Mouse (Mus musculus): ENCODE results near the gene Olfr243. TPM values are rescaled to one million over a fixed set of nuclear protein-coding genes. Genes with fewer than 3 reads are reported as not detected.

Gene Olfr243
- polyA plus RNA-seq (2017; shearing (Covaris generic)), result not detected

DNA sequence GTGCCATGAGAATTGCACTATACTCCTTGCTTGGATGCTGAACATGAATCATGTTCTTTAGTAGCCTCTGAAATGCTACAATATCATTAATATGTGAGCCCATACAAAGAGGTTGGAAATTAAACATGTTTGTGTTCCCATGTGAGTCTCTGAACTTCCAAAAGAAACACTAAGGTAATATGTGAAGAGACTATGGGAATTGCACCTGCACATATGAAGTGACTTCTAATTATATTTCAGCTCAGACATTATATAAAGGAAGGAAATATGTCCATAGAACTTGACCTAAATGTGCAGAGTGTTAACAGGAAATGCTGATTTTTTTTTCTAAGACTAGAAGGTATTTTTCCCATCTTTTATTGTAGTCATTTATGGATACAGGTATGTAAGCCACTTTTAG lies at the start of gene Olfr243:
Gene Olfr243, plus strand, starts transcription at position 301 of the 400 bp plus-strand sequence.

DNA sequence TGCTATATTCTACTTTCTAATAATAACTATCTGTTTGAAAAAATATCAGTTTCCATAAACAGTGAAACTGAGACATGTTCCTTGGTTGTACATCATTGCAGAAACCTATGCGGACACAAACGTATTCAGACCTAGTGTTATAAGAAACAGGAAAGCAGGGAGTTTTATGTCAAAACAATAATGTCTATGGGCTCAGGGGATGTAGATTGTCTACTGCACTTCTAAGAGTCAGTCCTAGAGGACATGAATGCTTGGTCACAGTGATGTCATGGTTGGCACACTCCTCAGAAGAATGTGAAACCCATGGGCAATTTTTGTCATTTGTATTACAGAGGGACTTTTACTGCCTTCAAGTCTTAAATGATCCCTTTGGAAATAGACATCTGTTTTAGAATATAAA lies 43.4 kb upstream of the Olfr243 start, which contains the start of gene Olfr624:
Gene Olfr624, minus strand, starts transcription at position 101 of the 400 bp plus-strand sequence.

DNA sequence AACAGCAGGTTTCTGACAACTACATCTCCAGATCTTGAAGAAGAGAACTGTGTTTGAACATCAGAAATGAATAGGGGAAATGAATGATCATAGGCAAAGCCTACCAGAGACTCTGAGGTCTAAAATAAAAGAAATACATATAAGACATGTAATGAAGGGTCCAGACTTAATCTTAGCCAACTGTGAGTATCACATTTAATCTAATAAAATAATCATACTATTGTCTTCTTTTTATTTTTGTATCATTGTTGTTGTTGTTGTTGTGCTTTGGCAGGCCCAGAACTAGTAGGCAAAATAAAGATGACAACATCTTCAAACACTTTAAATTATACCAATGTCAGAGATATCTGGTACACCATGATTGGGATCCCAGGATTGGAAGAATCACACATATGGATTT lies 32.1 kb upstream of the Olfr243 start, which contains the start of gene Olfr625-ps1:
Gene Olfr625-ps1, plus strand, starts transcription at position 301 of the 400 bp plus-strand sequence.

GRCm38 (mm10) chr7:103730074-103730473 lies 15.6 kb downstream of the Olfr243 start, which contains the start of gene Olfr628:
Gene Olfr628 (plus strand): TSS chr7:103730374.

GRCm38 (mm10) chr7:103744843-103745242 lies 30.4 kb downstream of the Olfr243 start, which contains the start of gene Olfr629:
Gene Olfr629 (minus strand): TSS chr7:103744943.

GRCm38 (mm10) chr7:103757233-103757632 lies 42.8 kb downstream of the Olfr243 start, which contains the start of gene Olfr630:
Gene Olfr630 (minus strand): TSS chr7:103757333.

Other genes starting within 250 kb of the Olfr243 start
- not detected for gene Olfr608, start 244.8 kb upstream of the Olfr243 start, polyA plus RNA-seq (2017; shearing (Covaris generic))
- not detected for gene Olfr609, start 216.6 kb upstream of the Olfr243 start, polyA plus RNA-seq (2017; shearing (Covaris generic))
- gene Olfr610, start 202.5 kb upstream of the Olfr243 start, polyA plus RNA-seq (2017; shearing (Covaris generic)), result not detected
- not detected for gene Olfr611, start 193.8 kb upstream of the Olfr243 start, polyA plus RNA-seq (2017; shearing (Covaris generic))
- not detected for gene Olfr612, start 172.0 kb upstream of the Olfr243 start, polyA plus RNA-seq (2017; shearing (Covaris generic))
- not detected for gene Olfr613, start 166.6 kb upstream of the Olfr243 start, polyA plus RNA-seq (2017; shearing (Covaris generic))
- gene Olfr615, start 158.6 kb upstream of the Olfr243 start, polyA plus RNA-seq (2017; shearing (Covaris generic)), result not detected
- not detected for gene Olfr616, start 145.5 kb upstream of the Olfr243 start, polyA plus RNA-seq (2017; shearing (Covaris generic))
- not detected for gene Olfr617, start 141.6 kb upstream of the Olfr243 start, polyA plus RNA-seq (2017; shearing (Covaris generic))
- not detected for gene Olfr618, start 124.6 kb upstream of the Olfr243 start, polyA plus RNA-seq (2017; shearing (Covaris generic))
- gene Olfr619, start 114.1 kb upstream of the Olfr243 start, polyA plus RNA-seq (2017; shearing (Covaris generic)), result not detected
- 0.11 TPM for gene Olfr620, start 102.1 kb upstream of the Olfr243 start, polyA plus RNA-seq (2017; shearing (Covaris generic))
- gene Olfr622, start 72.0 kb upstream of the Olfr243 start, polyA plus RNA-seq (2017; shearing (Covaris generic)), result not detected
- gene Olfr623, start 51.0 kb upstream of the Olfr243 start, polyA plus RNA-seq (2017; shearing (Covaris generic)), result not detected
- gene Olfr624, start 43.5 kb upstream of the Olfr243 start, polyA plus RNA-seq (2017; shearing (Covaris generic)), result 0.02 TPM
- gene Olfr625-ps1, start 32.0 kb upstream of the Olfr243 start, polyA plus RNA-seq (2017; shearing (Covaris generic)), result not detected
- gene Olfr628, start 15.7 kb downstream of the Olfr243 start, polyA plus RNA-seq (2017; shearing (Covaris generic)), result not detected
- not detected for gene Olfr629, start 30.3 kb downstream of the Olfr243 start, polyA plus RNA-seq (2017; shearing (Covaris generic))
- gene Olfr630, start 42.7 kb downstream of the Olfr243 start, polyA plus RNA-seq (2017; shearing (Covaris generic)), result not detected
- gene Olfr69, start 56.9 kb downstream of the Olfr243 start, polyA plus RNA-seq (2017; shearing (Covaris generic)), result 0.08 TPM
- gene Olfr68, start 65.0 kb downstream of the Olfr243 start, polyA plus RNA-seq (2017; shearing (Covaris generic)), result not detected
- 0.05 TPM for gene Olfr67, start 77.2 kb downstream of the Olfr243 start, polyA plus RNA-seq (2017; shearing (Covaris generic))
- 32.1 TPM for gene Hbb-bt, start 99.3 kb downstream of the Olfr243 start, polyA plus RNA-seq (2017; shearing (Covaris generic))
- 155 TPM for gene Hbb-bs, start 113.4 kb downstream of the Olfr243 start, polyA plus RNA-seq (2017; shearing (Covaris generic))
- not detected for gene Hbb-bh2, start 125.8 kb downstream of the Olfr243 start, polyA plus RNA-seq (2017; shearing (Covaris generic))
- not detected for gene Hbb-bh1, start 128.5 kb downstream of the Olfr243 start, polyA plus RNA-seq (2017; shearing (Covaris generic))
- gene Hbb-y, start 138.5 kb downstream of the Olfr243 start, polyA plus RNA-seq (2017; shearing (Covaris generic)), result not detected
- not detected for gene Olfr66, start 171.6 kb downstream of the Olfr243 start, polyA plus RNA-seq (2017; shearing (Covaris generic))
- 0.07 TPM for gene Olfr64, start 179.8 kb downstream of the Olfr243 start, polyA plus RNA-seq (2017; shearing (Covaris generic))
- gene Olfr65, start 188.8 kb downstream of the Olfr243 start, polyA plus RNA-seq (2017; shearing (Covaris generic)), result not detected
- gene Olfr631, start 214.2 kb downstream of the Olfr243 start, polyA plus RNA-seq (2017; shearing (Covaris generic)), result not detected
- gene Olfr632, start 219.7 kb downstream of the Olfr243 start, polyA plus RNA-seq (2017; shearing (Covaris generic)), result not detected
- gene Olfr633, start 229.8 kb downstream of the Olfr243 start, polyA plus RNA-seq (2017; shearing (Covaris generic)), result not detected